Mouse (Mus musculus) CH12.LX (cell line): ENCODE results near the gene Cbx4. TPM values are rescaled to one million over a fixed set of nuclear protein-coding genes. Genes with fewer than 3 reads are reported as not detected.

Experiments
- DNase-seq: peaks from one replicate; pipeline ENCODE4 v3.0.0-alpha.2; 2013; ENCODE audit errors: extremely low read depth
- H3K27ac ChIP-seq: 2 replicates; pipeline ENCODE4 v1.5.1; 2012; ENCODE audit warnings: low read depth, mild to moderate bottlenecking, control low read depth, moderate library complexity; ENCODE audit not compliant: insufficient read depth
- H3K27me3 ChIP-seq: replicated peaks from 2 replicates; pipeline ENCODE3; 2012; ENCODE audit warnings: inconsistent platforms
- H3K36me3 ChIP-seq, 2 experiments: replicated peaks in 1 of 2; 2 replicates each; pipeline versions ENCODE3 to v1.6.1; 2012; ENCODE audit warnings: inconsistent platforms in 1 of 2, low read length in 1 of 2, mild to moderate bottlenecking in 1 of 2, mixed read lengths in 1 of 2, moderate library complexity in 1 of 2; ENCODE audit not compliant: control insufficient read depth in 1 of 2, insufficient read depth in 1 of 2
- H3K4me1 ChIP-seq, 2 experiments: 2 replicates each; pipeline ENCODE4 v1.6.1; 2012; ENCODE audit warnings: inconsistent platforms in 1 of 2, moderate library complexity in 1 of 2; ENCODE audit not compliant: insufficient read depth in 2 of 2, control insufficient read depth in 1 of 2
- H3K4me2 ChIP-seq: 2 replicates; pipeline ENCODE4 v1.6.1; 2012; ENCODE audit warnings: low read depth, mild to moderate bottlenecking, control low read depth; ENCODE audit not compliant: poor library complexity, insufficient read depth, severe bottlenecking
- H3K4me3 ChIP-seq, 3 experiments: fragments of 150-350 bp in 1 of 3; sonication (generic) in 1 of 3; replicated peaks in 1 of 3; 2 replicates each; pipeline versions ENCODE3 to v1.5.1; 2011 to 2012; ENCODE audit warnings: low read depth in 2 of 3, low read length in 2 of 3, mild to moderate bottlenecking in 2 of 3, moderate library complexity in 2 of 3, control low read depth in 1 of 3, improper control_type of control experiment in 1 of 3, inconsistent platforms in 1 of 3, mixed read lengths in 1 of 3; ENCODE audit not compliant: poor library complexity in 1 of 3
- H3K79me2 ChIP-seq: replicated peaks from 2 replicates; pipeline ENCODE4 v1.6.1; 2012; ENCODE audit warnings: mild to moderate bottlenecking, moderate library complexity; ENCODE audit not compliant: control insufficient read depth, poor library complexity, insufficient read depth, severe bottlenecking; ENCODE audit errors: extremely low read depth
- H3K9ac ChIP-seq: 2 replicates; pipeline ENCODE4 v1.6.1; 2012; ENCODE audit warnings: low read depth, mild to moderate bottlenecking, control low read depth, moderate library complexity; ENCODE audit not compliant: insufficient read depth
- H3K9me3 ChIP-seq: replicated peaks from 2 replicates; pipeline ENCODE3; 2012; ENCODE audit warnings: low read length, inconsistent platforms, mixed read lengths
- CHD1 ChIP-seq: IDR thresholded peaks from 2 replicates; pipeline ENCODE4 v1.6.1; 2012; ENCODE audit warnings: low read depth, low read length, improper control_type of control experiment, inconsistent platforms
- CHD2 ChIP-seq: IDR thresholded peaks from 2 replicates; pipeline ENCODE4 v1.6.1; 2011; ENCODE audit warnings: low read length, improper control_type of control experiment
- CTCF ChIP-seq, 2 experiments: IDR thresholded peaks in 1 of 2; conservative IDR thresholded peaks in 1 of 2; 2 replicates each; pipeline ENCODE4 v1.5.1; 2011 to 2012; ENCODE audit warnings: low read depth in 2 of 2, low read length in 2 of 2, improper control_type of control experiment in 1 of 2, inconsistent platforms in 1 of 2, mild to moderate bottlenecking in 1 of 2, moderate library complexity in 1 of 2
- ETS1 ChIP-seq: conservative IDR thresholded peaks from 2 replicates; pipeline ENCODE4 v1.6.1; 2012; ENCODE audit warnings: low read depth, mild to moderate bottlenecking, inconsistent platforms, low read length, improper control_type of control experiment, moderate library complexity
- GABPA ChIP-seq: IDR thresholded peaks from 2 replicates; pipeline ENCODE4 v1.6.1; 2012; ENCODE audit warnings: low read depth, low read length, improper control_type of control experiment, inconsistent platforms; ENCODE audit not compliant: insufficient replicate concordance
- HCFC1 ChIP-seq: IDR thresholded peaks from 2 replicates; pipeline ENCODE4 v1.6.1; 2012; ENCODE audit warnings: low read depth, mild to moderate bottlenecking, inconsistent platforms, low read length, improper control_type of control experiment
- IRF4 ChIP-seq: IDR thresholded peaks from 2 replicates; pipeline ENCODE4 v1.6.1; 2014; ENCODE audit warnings: low read depth, mild to moderate bottlenecking, inconsistent platforms, low read length, improper control_type of control experiment
- JUND ChIP-seq: conservative IDR thresholded peaks from 2 replicates; pipeline ENCODE4 v1.6.1; 2011; ENCODE audit warnings: low read depth, low read length, improper control_type of control experiment
- MAX ChIP-seq: IDR thresholded peaks from 2 replicates; pipeline ENCODE4 v1.6.1; 2011; ENCODE audit warnings: low read length, improper control_type of control experiment
- MAZ ChIP-seq: IDR thresholded peaks from 2 replicates; pipeline ENCODE4 v1.6.1; 2012; ENCODE audit warnings: low read depth, mild to moderate bottlenecking, inconsistent platforms, low read length, improper control_type of control experiment, moderate library complexity
- MXI1 ChIP-seq: IDR thresholded peaks from 2 replicates; pipeline ENCODE4 v1.6.1; 2011; ENCODE audit warnings: mild to moderate bottlenecking, low read depth, low read length, improper control_type of control experiment
- NRF1 ChIP-seq: IDR thresholded peaks from 2 replicates; pipeline ENCODE4 v1.6.1; 2014; ENCODE audit warnings: low read depth, mild to moderate bottlenecking, inconsistent platforms, low read length, improper control_type of control experiment, moderate library complexity
- PAX5 ChIP-seq: IDR thresholded peaks from 2 replicates; pipeline ENCODE4 v1.6.1; 2012; ENCODE audit warnings: low read length, inconsistent platforms, mixed read lengths
- POLR2A ChIP-seq: IDR thresholded peaks from 2 replicates; pipeline ENCODE4 v1.6.1; 2011; ENCODE audit warnings: low read depth, mild to moderate bottlenecking, improper control_type of control experiment, low read length
- POLR2AphosphoS2 ChIP-seq: IDR thresholded peaks from 2 replicates; pipeline ENCODE4 v1.6.1; 2011; ENCODE audit warnings: low read depth, low read length, improper control_type of control experiment
- RAD21 ChIP-seq: IDR thresholded peaks from 2 replicates; pipeline ENCODE4 v1.6.1; 2011; ENCODE audit warnings: low read depth, mild to moderate bottlenecking, low read length, improper control_type of control experiment, moderate library complexity
- RCOR1 ChIP-seq: conservative IDR thresholded peaks from 2 replicates; pipeline ENCODE4 v1.6.1; 2012; ENCODE audit warnings: low read depth, mild to moderate bottlenecking, inconsistent platforms, low read length, improper control_type of control experiment
- SIN3A ChIP-seq: IDR thresholded peaks from 2 replicates; pipeline ENCODE4 v1.6.1; 2012; ENCODE audit warnings: low read length, improper control_type of control experiment, inconsistent platforms
- TBP ChIP-seq: conservative IDR thresholded peaks from 2 replicates; pipeline ENCODE4 v1.6.1; 2011; ENCODE audit warnings: low read depth, low read length, improper control_type of control experiment
- TCF12 ChIP-seq: IDR thresholded peaks from 2 replicates; pipeline ENCODE4 v1.6.1; 2014; ENCODE audit warnings: low read depth, mild to moderate bottlenecking, inconsistent platforms, low read length, improper control_type of control experiment
- UBTF ChIP-seq: IDR thresholded peaks from 2 replicates; pipeline ENCODE4 v1.6.1; 2012; ENCODE audit warnings: low read depth, mild to moderate bottlenecking, inconsistent platforms, low read length, improper control_type of control experiment, moderate library complexity
- USF2 ChIP-seq: conservative IDR thresholded peaks from 2 replicates; pipeline ENCODE4 v1.6.1; 2011; ENCODE audit warnings: low read depth, low read length, improper control_type of control experiment
- ZKSCAN1 ChIP-seq: IDR thresholded peaks from 2 replicates; pipeline ENCODE4 v1.6.1; 2012; ENCODE audit warnings: low read depth, inconsistent platforms, low read length, improper control_type of control experiment, borderline replicate concordance
- ZNF384 ChIP-seq: IDR thresholded peaks from 2 replicates; pipeline ENCODE4 v1.6.1; 2012; ENCODE audit warnings: low read depth, low read length, improper control_type of control experiment, inconsistent platforms
- dilution Hi-C: fragments of 300-500 bp; cut with MboI; formaldehyde crosslinking; loops from 2 replicates; pipeline ENCODE4 v1.14.3; 2020; ENCODE audit warnings: low sequenced_read_pairs; ENCODE audit not compliant: extremely low pct_unique_long_range_greater_than_20kb, extremely low pct_ligation_motif_present
- in situ Hi-C: fragments of 300-500 bp; cut with MboI; formaldehyde crosslinking; loops from 3 replicates; pipeline ENCODE4 v1.14.3; 2019; ENCODE audit warnings: low sequenced_read_pairs, low pct_ligation_motif_present, low pct_unique_long_range_greater_than_20kb, mixed read lengths
- polyA plus RNA-seq: library from polyadenylated mRNA; unstranded; fragments of >175 nt; gene quantifications from 2 replicates; pipeline ENCODE4 v1.2.1, GENCODE M21; 2012; ENCODE audit warnings: low read depth; ENCODE audit not compliant: insufficient read length
- total RNA-seq, 2 experiments: library from RNA; depleted of rRNA; stranded (reverse); fragments of 300-350 nt in 1 of 2; fragments of >200 nt in 1 of 2; gene quantifications; 2 replicates each; pipeline ENCODE4 v1.2.3; 2012 to 2014

Cbx4 gene
- total and polyA plus RNA-seq, 3 experiments: 15.0 to 40.4 (median 26.0) TPM

DNA sequence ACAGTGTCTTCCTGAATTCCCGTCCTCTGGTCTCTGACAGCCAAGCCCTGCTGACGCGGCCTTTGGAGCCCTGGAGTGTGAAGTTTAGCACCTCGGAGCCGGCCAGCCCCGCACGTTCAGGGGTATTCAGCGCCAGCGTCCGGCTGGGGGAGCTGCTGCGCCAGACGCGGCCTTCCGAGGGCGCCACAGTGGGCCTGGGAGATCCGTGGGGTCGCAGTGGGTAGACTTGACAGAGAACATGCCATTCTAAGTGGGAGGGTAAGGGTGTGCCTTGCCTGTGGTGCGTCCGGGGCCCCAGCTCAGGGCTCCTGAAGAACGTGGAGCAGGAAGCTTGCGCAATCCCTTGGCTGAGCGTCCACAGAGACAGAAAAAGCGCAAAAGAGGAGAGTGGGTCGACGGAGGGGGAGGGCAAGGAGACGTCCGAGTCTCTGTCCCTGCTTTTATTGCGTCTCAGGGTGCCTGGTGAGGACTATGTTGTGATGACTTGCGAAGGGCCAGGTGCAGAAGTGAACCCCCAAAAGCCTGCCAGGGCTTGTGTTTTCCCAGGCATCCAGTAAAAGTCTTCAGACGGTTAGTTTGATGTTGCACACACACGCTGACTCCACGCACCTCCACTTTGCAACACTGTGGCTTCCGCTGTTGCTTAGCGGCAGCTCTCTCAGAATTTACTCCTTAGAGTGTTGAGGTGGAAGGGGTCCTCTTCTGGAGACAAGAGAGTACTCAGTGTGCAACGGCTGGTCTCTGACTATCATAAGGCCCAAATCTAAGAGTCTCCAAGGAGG lies 1.5 kb upstream of the Cbx4 start:
- Histone ChIP-seq H3K4me3 (peak overlapping the region; percentile 5 to 26 (median 24)), H3K36me3 (peaks cover 19 to 25% of the 10 kb centered on the region in 2 experiments), H3K27ac (peak overlapping the region; percentile 38; the same call in 1 of the 2 replicates), H3K4me2 (peak overlapping the region; percentile 1; the same call in 1 of the 2 replicates), H3K27me3 (peaks cover 29% of the 10 kb centered on the region), H3K79me2 (peaks cover 35% of the 10 kb centered on the region), H3K4me1 (peaks cover 21 to 77% of the 10 kb centered on the region in 2 experiments), H3K9ac (peak overlapping the region; percentile 42; the same call in 1 of the 2 replicates), H3K9me3 (no peaks in the 10 kb centered on the region)
- in situ Hi-C loops: no loop called here
- TF ChIP-seq TCF12 (0 out of 2 replicates have a peak, but pooled peaks have one; percentile 7), ZNF384 (no peak), GABPA (no peak), UBTF (no peak), SIN3A (no peak), POLR2A (no peak), RCOR1 (no peak), CTCF (conservative IDR thresholded peaks at IDR 0.05 in 1 of 2, IDR thresholded peaks at IDR 0.05 in 1 of 2; ENCODE audit: low read depth in 2 of 2, low read length in 2 of 2) (peak in 1 of 2 experiments; percentile 25; a peak in 1 of 4 replicates), USF2 (no peak), ZKSCAN1 (no peak), JUND (no peak), CHD1 (no peak), ETS1 (no peak), CHD2 (no peak)
- dilution Hi-C loops: no loop called here
- no peak for DNase-seq

DNA sequence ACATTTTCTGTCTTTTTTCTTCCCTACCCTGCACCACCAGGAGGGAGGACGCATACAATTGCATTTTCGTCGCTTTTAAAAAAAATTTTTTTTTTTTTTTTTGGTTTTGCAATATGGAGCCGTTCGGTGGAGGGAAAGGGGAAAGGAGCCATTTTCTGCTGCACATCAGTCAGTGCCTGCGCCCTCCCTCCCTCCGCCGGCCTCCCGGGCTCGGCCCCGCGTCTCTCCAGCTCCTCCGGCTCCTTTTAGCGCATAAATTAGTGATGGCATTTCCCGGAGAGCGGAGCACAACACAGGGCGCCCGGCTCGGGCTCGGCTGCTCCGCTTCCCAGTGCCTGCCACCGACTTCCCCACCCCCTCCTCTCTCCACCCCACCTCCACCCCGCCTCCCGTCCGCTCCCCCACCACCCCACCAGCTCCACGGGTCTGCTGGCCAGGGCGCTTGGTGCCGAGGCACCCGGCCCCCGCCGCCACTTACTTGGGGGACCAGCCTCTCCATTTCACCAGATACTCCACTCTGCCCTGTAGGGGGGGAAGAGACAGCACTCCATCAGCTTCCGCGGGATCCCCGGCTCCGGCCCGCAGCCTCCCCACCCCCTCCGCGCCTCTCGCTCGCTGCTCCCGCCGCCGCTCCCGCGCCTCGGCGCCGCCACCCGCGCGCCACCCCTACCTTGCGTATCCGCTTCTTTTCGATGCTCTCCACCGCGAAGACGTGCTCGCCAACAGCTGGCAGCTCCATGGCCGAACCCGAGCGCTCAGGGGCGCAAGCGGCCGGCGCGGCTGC lies 550 bp downstream of the Cbx4 start:
- peaks cover 30 to 83% of the 10 kb centered on the region in 2 experiments for H3K4me1 ChIP-seq
- dilution Hi-C loops: no loop called here
- peak; percentile 90 for TF ChIP-seq ZNF384
- TF ChIP-seq USF2: no peak
- 0 out of 2 replicates have a peak, but pooled peaks have one; percentile 28 for TF ChIP-seq TBP
- peak; percentile 32 for TF ChIP-seq CHD1
- peak; percentile 6; the same call in 1 of the 2 replicates for TF ChIP-seq HCFC1
- TF ChIP-seq IRF4: no peak; the same call in 1 of the 2 replicates
- peak; percentile 89 for TF ChIP-seq CHD2
- peak; percentile 81 for TF ChIP-seq SIN3A
- no peak for TF ChIP-seq RCOR1
- no peak; the same call in 1 of the 2 replicates for TF ChIP-seq POLR2A
- no peak for TF ChIP-seq CTCF (conservative IDR thresholded peaks at IDR 0.05 in 1 of 2, IDR thresholded peaks at IDR 0.05 in 1 of 2; ENCODE audit: low read depth in 2 of 2, low read length in 2 of 2)
- TF ChIP-seq RAD21: no peak; the same call in 1 of the 2 replicates
- 0 out of 2 replicates have a peak, but pooled peaks have one; percentile 8 for TF ChIP-seq ETS1
- peak; percentile 50; the same call in 1 of the 2 replicates for TF ChIP-seq MXI1
- TF ChIP-seq NRF1: no peak
- no peak for TF ChIP-seq PAX5
- TF ChIP-seq UBTF: peak; percentile 82; the same call in 1 of the 2 replicates
- 0 out of 2 replicates have a peak, but pooled peaks have one; percentile 9 for TF ChIP-seq MAX
- no peak for TF ChIP-seq POLR2AphosphoS2
- TF ChIP-seq MAZ: peak; percentile 76; the same call in 1 of the 2 replicates
- TF ChIP-seq, all 38 proteins: peak for 11
- Histone ChIP-seq H3K79me2 (peaks cover 55% of the 10 kb centered on the region), H3K27me3 (peaks cover 29% of the 10 kb centered on the region), H3K9me3 (no peaks in the 10 kb centered on the region), H3K27ac (peak overlapping the region; percentile 92), H3K4me2 (peak overlapping the region; percentile 75; the same call in 1 of the 2 replicates), H3K36me3 (peaks cover 39 to 45% of the 10 kb centered on the region in 2 experiments), H3K9ac (peak overlapping the region; percentile 89), H3K4me3 (peak overlapping the region; percentile 83 to 97 (median 93))
- peak; percentile 60 for DNase-seq
- in situ Hi-C loops: no loop called here
